Mouse (Mus musculus) kidney, adult 2 months (tissue): ENCODE data around the gene Phf14. TPM values are rescaled to one million over a fixed set of nuclear protein-coding genes. Genes with fewer than 3 reads are reported as not detected.

Experiments used
- DNase-seq: peaks from one replicate; pipeline ENCODE4 v3.0.0; 2021
- H3K27ac ChIP-seq: fragments of 200-500 bp; 2 replicates; pipeline ENCODE4 v1.5.1; 2012; ENCODE audit warnings: low read depth, low read length, control low read depth, inconsistent platforms; ENCODE audit not compliant: insufficient read depth
- H3K27me3 ChIP-seq: fragments of 200-500 bp; replicated peaks from 2 replicates; pipeline ENCODE4 v1.6.1; 2012; ENCODE audit warnings: mild to moderate bottlenecking, moderate library complexity, low read length, inconsistent platforms; ENCODE audit not compliant: control insufficient read depth, insufficient read depth
- H3K36me3 ChIP-seq: fragments of 200-500 bp; 2 replicates; pipeline ENCODE4 v1.6.1; 2012; ENCODE audit warnings: mild to moderate bottlenecking, moderate library complexity, low read length, inconsistent platforms; ENCODE audit not compliant: control insufficient read depth, insufficient read depth
- H3K4me1 ChIP-seq: fragments of 200-500 bp; 2 replicates; pipeline ENCODE4 v1.6.1; 2011; ENCODE audit warnings: low read length; ENCODE audit not compliant: control insufficient read depth, insufficient read depth
- H3K4me3 ChIP-seq: fragments of 200-500 bp; 2 replicates; pipeline ENCODE4 v1.5.1; 2011; ENCODE audit warnings: mild to moderate bottlenecking, low read depth, low read length, control low read depth; ENCODE audit not compliant: insufficient read depth
- CTCF ChIP-seq: fragments of 200-500 bp; conservative IDR thresholded peaks from 2 replicates; pipeline ENCODE4 v1.5.1; 2011; ENCODE audit warnings: low read depth, mild to moderate bottlenecking, control low read depth, low read length, moderate library complexity, mixed read lengths; ENCODE audit not compliant: insufficient read depth, insufficient read length
- POLR2A ChIP-seq: fragments of 200-500 bp; IDR thresholded peaks from one replicate; pipeline ENCODE4 v1.6.1; 2011; ENCODE audit warnings: low read depth, low read length, control low read depth
- WGBS: fragments of 180-500 bp; shearing (Covaris S2); methylation state at CpG from one replicate; pipeline ENCODE4 v1.1.7; 2018; 5-methylcytosine and 5-hydroxymethylcytosine counted together
- polyA plus RNA-seq: library from polyadenylated mRNA; depleted of rRNA; stranded (reverse); fragments of >200 nt; gene quantifications from 2 replicates; pipeline ENCODE4 v1.2.3, GENCODE M21; 2012

The Phf14 gene
- polyA plus RNA-seq, 1 experiment: 7.0 TPM

GRCm38 (mm10) chr6:12038268-12038667 is 130.7 kb downstream of the Phf14 start:
- Histone ChIP-seq H3K27ac (no peak overlapping the region), H3K4me3 (no peak overlapping the region), H3K4me1 (0 out of 2 replicates have a peak, but pooled peaks cover 4% of the 10 kb centered on the region), H3K27me3 (no peaks in the 10 kb centered on the region), H3K36me3 (no peaks in the 10 kb centered on the region)
- TF ChIP-seq CTCF: no peak
- no peak for TF ChIP-seq POLR2A
- WGBS: 91% methylated on average over 7 of the region's 7 CpGs
- DNase-seq: no peak

GRCm38 (mm10) chr6:12052884-12053283 is 145.3 kb downstream of the Phf14 start:
- TF ChIP-seq CTCF: no peak
- TF ChIP-seq POLR2A: no peak
- no peak for DNase-seq
- Histone ChIP-seq H3K4me1 (no peaks in the 10 kb centered on the region), H3K4me3 (no peak overlapping the region), H3K36me3 (no peaks in the 10 kb centered on the region), H3K27ac (no peak overlapping the region), H3K27me3 (no peaks in the 10 kb centered on the region)
- WGBS: 62% methylated on average over 2 of the region's 2 CpGs

GRCm38 (mm10) chr6:12054149-12054548 is 146.5 kb downstream of the Phf14 start:
- Histone ChIP-seq H3K4me1 (no peaks in the 10 kb centered on the region), H3K4me3 (no peak overlapping the region), H3K27ac (peak overlapping the region; percentile 35), H3K36me3 (no peaks in the 10 kb centered on the region), H3K27me3 (no peaks in the 10 kb centered on the region)
- DNase-seq: peak; percentile 86
- no peak for TF ChIP-seq CTCF
- no peak for TF ChIP-seq POLR2A
- WGBS: 25% methylated on average over 3 of the region's 3 CpGs

GRCm38 (mm10) chr6:12058717-12059116 is 151.1 kb downstream of the Phf14 start:
- WGBS: 75% methylated on average over 5 of the region's 5 CpGs
- Histone ChIP-seq H3K27ac (no peak overlapping the region), H3K36me3 (no peaks in the 10 kb centered on the region), H3K27me3 (no peaks in the 10 kb centered on the region), H3K4me1 (no peaks in the 10 kb centered on the region), H3K4me3 (no peak overlapping the region)
- TF ChIP-seq CTCF (no peak), POLR2A (no peak)
- no peak for DNase-seq

GRCm38 (mm10) chr6:12059971-12060370 is 152.4 kb downstream of the Phf14 start:
- TF ChIP-seq POLR2A: no peak
- H3K27ac ChIP-seq: no peak overlapping the region
- DNase-seq: no peak
- 77% methylated on average over 7 of the region's 7 CpGs for WGBS
- no peak overlapping the region for H3K4me3 ChIP-seq
- H3K27me3 ChIP-seq: no peaks in the 10 kb centered on the region
- H3K4me1 ChIP-seq: no peaks in the 10 kb centered on the region
- H3K36me3 ChIP-seq: no peaks in the 10 kb centered on the region

- Histone ChIP-seq H3K27ac (no peak overlapping the region), H3K27me3 (no peaks in the 10 kb centered on the region), H3K4me1 (no peaks in the 10 kb centered on the region), H3K36me3 (no peaks in the 10 kb centered on the region), H3K4me3 (no peak overlapping the region)
- no peak for TF ChIP-seq POLR2A
- TF ChIP-seq CTCF: no peak
- WGBS: 73% methylated on average over 9 of the region's 9 CpGs
- peak; percentile 4 for DNase-seq
These were observed 153.0 kb downstream of the Phf14 start for GRCm38 (mm10) chr6:12060452-12061140.

GRCm38 (mm10) chr6:12067956-12068355 is 160.3 kb downstream of the Phf14 start:
- Histone ChIP-seq H3K27ac (no peak overlapping the region), H3K4me1 (no peaks in the 10 kb centered on the region), H3K27me3 (no peaks in the 10 kb centered on the region), H3K4me3 (no peak overlapping the region), H3K36me3 (peaks cover under 1% of the 10 kb centered on the region)
- 83% methylated on average over 4 of the region's 4 CpGs for WGBS
- no peak for DNase-seq
- TF ChIP-seq POLR2A: no peak
- no peak for TF ChIP-seq CTCF

GRCm38 (mm10) chr6:12069357-12069756 is 161.7 kb downstream of the Phf14 start:
- Histone ChIP-seq H3K27me3 (no peaks in the 10 kb centered on the region), H3K4me3 (no peak overlapping the region), H3K4me1 (no peaks in the 10 kb centered on the region), H3K36me3 (peaks cover 1% of the 10 kb centered on the region), H3K27ac (no peak overlapping the region)
- TF ChIP-seq POLR2A (no peak), CTCF (no peak)
- DNase-seq: no peak
- 71% methylated on average over 2 of the region's 2 CpGs for WGBS
